Mouse (Mus musculus) WW6 (cell line): ENCODE measurements at regions not wholly inside any gene's neighbourhood (a gene's known extent, or its start where the extent isn't known, plus 50 kb on each side); places are given as distances from the start of the nearest gene placed in this dataset.

ENCODE experiments used
- DNase-seq: peaks from one replicate; pipeline ENCODE4 v3.0.0-alpha.2; 2013; ENCODE audit warnings: low read depth, low spot score

GRCm38 (mm10) chr3:66518289-66518688 lies 221.7 kb upstream of the Veph1 start:
- no peak for DNase-seq

GRCm38 (mm10) chr3:66515773-66516406 lies 219.3 kb upstream of the Veph1 start:
- DNase-seq = no peak

GRCm38 (mm10) chr3:66514587-66514986 lies 217.9 kb upstream of the Veph1 start:
- no peak for DNase-seq

- DNase-seq = no peak
Measured at GRCm38 (mm10) chr3:66512408-66512807, 215.8 kb upstream of the Veph1 start.

- no peak for DNase-seq
Measured at GRCm38 (mm10) chr3:66510455-66510854, 213.8 kb upstream of the Veph1 start.

GRCm38 (mm10) chr3:66506125-66506524 lies 209.5 kb upstream of the Veph1 start:
- no peak for DNase-seq

GRCm38 (mm10) chr3:66505476-66506076 lies 208.9 kb upstream of the Veph1 start:
- no peak for DNase-seq

GRCm38 (mm10) chr3:66504717-66505116 lies 208.1 kb upstream of the Veph1 start:
- DNase-seq = no peak

GRCm38 (mm10) chr3:66503615-66504014 lies 207.0 kb upstream of the Veph1 start:
- no peak for DNase-seq

GRCm38 (mm10) chr3:66501865-66502264 lies 205.2 kb upstream of the Veph1 start:
- no peak for DNase-seq

- no peak for DNase-seq
Measured at GRCm38 (mm10) chr3:66494442-66495113, 197.9 kb upstream of the Veph1 start.

- no peak for DNase-seq
Measured at GRCm38 (mm10) chr3:66490696-66491357, 194.2 kb upstream of the Veph1 start.

- DNase-seq = no peak
Measured at GRCm38 (mm10) chr3:66488724-66489123, 192.1 kb upstream of the Veph1 start.

GRCm38 (mm10) chr3:66486658-66487057 lies 190.0 kb upstream of the Veph1 start:
- DNase-seq = no peak

GRCm38 (mm10) chr3:66486184-66486583 lies 189.5 kb upstream of the Veph1 start:
- DNase-seq = no peak

GRCm38 (mm10) chr3:66480718-66481117 lies 184.1 kb upstream of the Veph1 start:
- DNase-seq = no peak

- no peak for DNase-seq
Measured at GRCm38 (mm10) chr3:66479266-66479665, 182.6 kb upstream of the Veph1 start.

GRCm38 (mm10) chr3:66466321-66466720 lies 169.7 kb upstream of the Veph1 start:
- DNase-seq = no peak

GRCm38 (mm10) chr3:66465371-66465770 lies 168.7 kb upstream of the Veph1 start:
- no peak for DNase-seq

GRCm38 (mm10) chr3:66462341-66462740 lies 165.7 kb upstream of the Veph1 start:
- DNase-seq = no peak

GRCm38 (mm10) chr3:66446274-66447159 lies 149.9 kb upstream of the Veph1 start:
- DNase-seq = peak; percentile 22
